Mouse (Mus musculus) neural tube, embryonic 14.5 days (tissue): ENCODE measurements around the gene Ubxn10. TPM values are rescaled to one million over a fixed set of nuclear protein-coding genes. Genes with fewer than 3 reads are reported as not detected.
A peak's percentile ranks its signal among the peaks of the same experiment; 100 is the strongest.

Experiments
- ATAC-seq: fragments of 200-750 bp; cut with Nextera tagmentation; 2 replicates; pipeline ENCODE4 v1.8.0; 2017; ENCODE audit warnings: low read depth, mild to moderate bottlenecking, moderate TSS enrichment, moderate library complexity
- H3K27ac ChIP-seq: fragments of 300-500 bp; sonication (generic); 2 replicates; pipeline ENCODE4 v1.5.1; 2014; ENCODE audit warnings: low read depth, mild to moderate bottlenecking, control low read depth, low read length, moderate library complexity, mixed read lengths
- H3K27me3 ChIP-seq: fragments of 300-500 bp; sonication (generic); 2 replicates; pipeline ENCODE4 v1.6.1; 2014; ENCODE audit warnings: low read length; ENCODE audit not compliant: control insufficient read depth, insufficient read depth
- H3K36me3 ChIP-seq: fragments of 300-500 bp; sonication (generic); 2 replicates; pipeline ENCODE4 v1.6.1; 2014; ENCODE audit warnings: low read length, mixed read lengths; ENCODE audit not compliant: control insufficient read depth, insufficient read depth
- H3K4me1 ChIP-seq: fragments of 300-500 bp; sonication (generic); 2 replicates; pipeline ENCODE4 v1.6.1; 2014; ENCODE audit warnings: low read length; ENCODE audit not compliant: control insufficient read depth, insufficient read depth
- H3K4me2 ChIP-seq: fragments of 300-500 bp; sonication (generic); 2 replicates; pipeline ENCODE4 v1.6.1; 2014; ENCODE audit warnings: mild to moderate bottlenecking, low read depth, low read length, control low read depth
- H3K4me3 ChIP-seq: fragments of 300-500 bp; sonication (generic); 2 replicates; pipeline ENCODE4 v1.5.1; 2014; ENCODE audit warnings: low read depth, low read length, control low read depth, mixed read lengths
- H3K9ac ChIP-seq: fragments of 300-500 bp; sonication (generic); replicated peaks from 2 replicates; pipeline ENCODE4 v1.6.1; 2014; ENCODE audit warnings: low read depth, mild to moderate bottlenecking, control low read depth, low read length, mixed read lengths
- H3K9me3 ChIP-seq: fragments of 300-500 bp; sonication (generic); 2 replicates; pipeline ENCODE4 v1.6.1; 2016; ENCODE audit warnings: low read length; ENCODE audit not compliant: control insufficient read depth
- WGBS: fragments of 180-500 bp; shearing (Covaris S2); extraction: QIAGEN DNeasy Blood & Tissue Kit; methylation state at CpG from one replicate; pipeline ENCODE4 v1.1.7; 2014; 5-methylcytosine and 5-hydroxymethylcytosine counted together
- polyA plus RNA-seq: library from polyadenylated mRNA; unstranded; fragments of >200 nt; fragmentation: Nextera tagmentation; extraction: Ambion mirVana; gene quantifications from 2 replicates; pipeline ENCODE4 v1.2.1, GENCODE M21; 2014

Gene Ubxn10
- polyA plus RNA-seq, 1 experiment from 2014 or later = 2.7 TPM

DNA sequence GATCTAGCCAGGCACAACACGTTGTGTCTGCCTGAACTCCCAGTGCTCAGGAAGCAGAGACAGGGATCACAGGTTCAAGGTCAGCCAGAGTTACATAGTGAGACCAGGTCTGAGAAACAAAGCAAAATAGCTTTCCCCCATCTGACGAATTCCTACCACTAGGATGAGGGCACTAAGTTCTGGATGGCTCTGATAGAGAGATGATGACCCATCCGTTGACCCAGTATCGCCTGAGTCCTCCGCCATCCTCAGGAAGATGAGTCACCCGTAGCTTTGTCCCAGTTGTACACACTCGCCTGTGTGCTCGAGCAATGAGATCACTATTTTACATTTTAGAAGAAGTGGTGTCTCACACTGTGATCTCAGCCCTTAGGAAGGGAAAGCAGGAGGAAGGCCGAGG, 25.3 kb upstream of the Ubxn10 start:
- ATAC-seq = no peak
- Histone ChIP-seq H3K9ac (no peak overlapping the region), H3K4me2 (no peak overlapping the region), H3K27me3 (no peaks in the 10 kb centered on the region), H3K9me3 (no peaks in the 10 kb centered on the region), H3K36me3 (no peaks in the 10 kb centered on the region), H3K27ac (no peak overlapping the region), H3K4me3 (no peak overlapping the region), H3K4me1 (no peaks in the 10 kb centered on the region)
- 83% methylated on average over 9 of the region's 9 CpGs for WGBS

- Histone ChIP-seq H3K9ac (no peak within 1 kb of the TSS), H3K27me3 (no peaks in the 10 kb centered on the region), H3K9me3 (no peaks in the 10 kb centered on the region), H3K4me3 (no peak within 1 kb of the TSS), H3K4me1 (peaks cover 3% of the 10 kb centered on the region; the same call in 1 of the 2 replicates), H3K4me2 (no peak within 1 kb of the TSS), H3K27ac (peak within 1 kb of the TSS; percentile 52; the same call in 1 of the 2 replicates), H3K36me3 (no peaks in the 10 kb centered on the region)
- ATAC-seq = no peak
- 56% methylated on average over 8 of the region's 8 CpGs for WGBS
Observed at GRCm38 (mm10) chr4:138757416-138757815, 20.4 kb upstream of the Ubxn10 start, which contains the start of gene Pla2g2f. TSS of gene Pla2g2f (minus strand) at chr4:138757626.

DNA sequence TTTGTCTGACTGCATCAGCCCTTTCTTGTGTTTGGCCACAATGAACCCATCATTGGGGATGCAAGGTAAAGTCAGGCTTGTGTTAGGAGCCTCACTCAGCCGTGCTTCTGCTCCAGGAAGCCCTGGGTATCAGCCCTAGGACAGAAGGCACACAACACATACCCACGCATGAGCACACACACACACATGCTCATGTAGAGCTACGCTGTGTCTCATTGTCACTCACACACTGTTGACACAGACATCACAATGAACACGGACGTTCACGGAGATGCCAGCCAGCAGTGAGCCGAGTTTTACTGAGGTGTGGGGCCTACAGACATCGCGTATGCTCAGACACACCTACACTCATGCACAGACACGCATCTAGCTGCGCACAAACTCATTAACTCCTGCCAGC, 19.0 kb upstream of the Ubxn10 start:
- peaks cover 3% of the 10 kb centered on the region; the same call in 1 of the 2 replicates for H3K4me1 ChIP-seq
- no peaks in the 10 kb centered on the region for H3K9me3 ChIP-seq
- no peaks in the 10 kb centered on the region for H3K36me3 ChIP-seq
- H3K27me3 ChIP-seq = no peaks in the 10 kb centered on the region
- peak overlapping the region; percentile 52; the same call in 1 of the 2 replicates for H3K27ac ChIP-seq
- H3K9ac ChIP-seq = no peak overlapping the region
- H3K4me3 ChIP-seq = no peak overlapping the region
- 68% methylated on average over 11 of the region's 11 CpGs for WGBS
- ATAC-seq = peak; percentile 31
- no peak overlapping the region for H3K4me2 ChIP-seq

DNA sequence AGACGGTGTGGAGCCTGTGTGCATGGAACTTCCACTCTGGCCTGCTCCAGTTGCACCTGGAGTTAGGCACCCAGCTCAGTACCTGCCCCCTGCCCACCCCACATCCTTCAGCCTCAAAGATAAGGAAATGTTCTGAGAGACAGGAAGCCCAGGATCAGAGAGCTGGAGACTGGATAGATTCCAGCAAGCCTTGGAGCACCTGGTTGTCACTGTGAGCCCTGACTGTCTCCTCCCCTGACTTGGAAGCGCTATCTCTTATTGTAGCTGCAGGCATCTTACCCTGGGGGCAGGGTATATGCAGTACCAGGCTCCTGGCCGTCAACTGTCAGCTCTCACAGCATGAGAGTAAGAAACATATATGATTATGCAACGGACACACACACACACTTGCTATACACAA, 18.5 kb upstream of the Ubxn10 start:
- Histone ChIP-seq H3K9me3 (no peaks in the 10 kb centered on the region), H3K4me1 (peaks cover 3% of the 10 kb centered on the region; the same call in 1 of the 2 replicates), H3K9ac (no peak overlapping the region), H3K4me2 (no peak overlapping the region), H3K4me3 (no peak overlapping the region), H3K27me3 (no peaks in the 10 kb centered on the region), H3K36me3 (no peaks in the 10 kb centered on the region), H3K27ac (0 out of 2 replicates have a peak overlapping the region, but pooled peaks have one; percentile 52)
- no peak for ATAC-seq
- 67% methylated on average over 4 of the region's 4 CpGs for WGBS

DNA sequence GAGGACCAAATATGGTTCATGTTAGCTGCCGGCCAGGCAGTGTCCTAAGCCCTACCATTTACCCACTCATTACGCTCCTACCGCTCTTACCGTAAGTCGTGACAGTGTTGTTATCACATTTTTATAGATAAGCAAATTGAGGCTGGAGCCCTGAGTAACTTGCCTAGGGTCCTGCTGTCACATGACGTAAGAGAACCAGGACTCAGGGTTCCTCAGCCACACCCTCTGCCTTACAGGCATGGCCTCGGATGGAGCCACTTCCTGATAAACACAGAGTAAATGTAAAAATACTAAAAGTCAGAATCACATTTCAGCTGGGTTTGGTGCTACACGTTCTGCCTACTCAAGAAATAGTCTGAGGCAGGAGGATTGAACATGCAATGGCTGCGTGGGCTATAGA, 17.5 kb upstream of the Ubxn10 start:
- peaks cover 3% of the 10 kb centered on the region; the same call in 1 of the 2 replicates for H3K4me1 ChIP-seq
- no peak overlapping the region for H3K4me3 ChIP-seq
- no peaks in the 10 kb centered on the region for H3K9me3 ChIP-seq
- H3K9ac ChIP-seq = no peak overlapping the region
- H3K27ac ChIP-seq = no peak overlapping the region
- WGBS = 91% methylated on average over 9 of the region's 9 CpGs
- no peak for ATAC-seq
- no peaks in the 10 kb centered on the region for H3K36me3 ChIP-seq
- H3K4me2 ChIP-seq = no peak overlapping the region
- no peaks in the 10 kb centered on the region for H3K27me3 ChIP-seq

GRCm38 (mm10) chr4:138753608-138754007, 16.6 kb upstream of the Ubxn10 start:
- no peaks in the 10 kb centered on the region for H3K27me3 ChIP-seq
- no peak overlapping the region for H3K27ac ChIP-seq
- no peak overlapping the region for H3K4me3 ChIP-seq
- H3K36me3 ChIP-seq = no peaks in the 10 kb centered on the region
- H3K4me2 ChIP-seq = no peak overlapping the region
- no peaks in the 10 kb centered on the region for H3K9me3 ChIP-seq
- peaks cover 3% of the 10 kb centered on the region; the same call in 1 of the 2 replicates for H3K4me1 ChIP-seq
- ATAC-seq = no peak
- H3K9ac ChIP-seq = no peak overlapping the region
- 91% methylated on average over 3 of the region's 3 CpGs for WGBS

DNA sequence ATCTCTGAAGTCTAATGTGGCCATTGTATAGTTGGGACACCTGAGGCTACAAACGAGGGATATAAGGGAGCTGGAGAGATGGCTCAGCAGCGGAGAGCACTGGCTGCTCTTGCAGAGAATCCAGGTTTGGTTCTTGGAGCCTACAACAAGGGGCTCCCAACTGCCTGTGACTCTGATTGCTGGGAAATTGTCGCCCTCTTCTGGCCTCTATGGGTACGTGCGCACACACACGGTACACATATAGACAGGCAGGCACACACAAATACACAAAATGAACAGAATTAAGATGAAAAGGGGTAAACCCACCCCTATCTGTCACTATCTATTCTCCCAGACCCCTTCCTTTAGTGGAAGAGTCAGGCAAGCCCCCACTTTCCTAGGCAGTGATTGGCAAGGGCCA, 15.6 kb upstream of the Ubxn10 start:
- H3K4me3 ChIP-seq = no peak overlapping the region
- H3K9me3 ChIP-seq = no peaks in the 10 kb centered on the region
- no peaks in the 10 kb centered on the region for H3K27me3 ChIP-seq
- no peak overlapping the region for H3K27ac ChIP-seq
- no peak for ATAC-seq
- WGBS = 93% methylated on average over 6 of the region's 6 CpGs
- H3K4me1 ChIP-seq = peaks cover 6% of the 10 kb centered on the region; the same call in 1 of the 2 replicates
- no peak overlapping the region for H3K4me2 ChIP-seq
- no peak overlapping the region for H3K9ac ChIP-seq
- H3K36me3 ChIP-seq = no peaks in the 10 kb centered on the region

DNA sequence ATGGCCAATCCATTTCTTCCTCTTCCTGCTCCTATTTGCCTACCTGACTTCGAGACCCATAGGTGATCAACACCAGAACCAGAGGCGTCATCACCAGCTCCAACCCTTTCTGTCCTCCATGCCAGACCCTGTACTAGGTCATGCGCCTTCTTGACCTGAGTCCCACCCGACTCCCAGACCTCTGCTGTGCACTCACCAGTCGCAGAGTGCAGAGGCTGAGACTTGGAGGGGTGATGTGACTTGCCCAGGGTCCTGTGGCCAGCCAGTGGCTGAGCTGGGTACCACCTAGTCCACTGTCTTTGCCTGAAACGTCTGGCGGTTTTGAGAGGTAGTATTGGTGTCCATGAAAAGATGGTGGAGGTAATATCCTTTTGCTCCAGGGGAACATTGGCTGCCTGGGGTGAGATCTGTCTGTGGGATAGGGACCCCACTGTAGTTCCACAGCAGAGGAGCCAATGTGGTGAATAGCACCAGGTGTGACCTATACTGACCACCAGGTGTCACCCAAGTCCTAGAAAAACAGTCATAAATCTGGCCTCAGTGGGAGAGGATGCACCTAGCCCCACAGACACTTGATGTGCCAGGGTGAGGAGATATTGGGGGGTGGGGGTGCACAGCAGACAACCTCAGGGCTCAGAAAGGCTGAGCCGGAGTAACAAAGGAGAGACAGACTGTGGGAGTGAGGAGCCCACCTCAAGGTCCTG, 11.6 kb upstream of the Ubxn10 start:
- Histone ChIP-seq H3K4me2 (no peak overlapping the region), H3K9me3 (no peaks in the 10 kb centered on the region), H3K36me3 (no peaks in the 10 kb centered on the region), H3K27me3 (no peaks in the 10 kb centered on the region), H3K4me1 (0 out of 2 replicates have a peak, but pooled peaks cover 2% of the 10 kb centered on the region), H3K27ac (no peak overlapping the region), H3K4me3 (no peak overlapping the region), H3K9ac (no peak overlapping the region)
- peak; percentile 61 for ATAC-seq
- WGBS = 61% methylated on average over 8 of the region's 8 CpGs

- no peaks in the 10 kb centered on the region for H3K36me3 ChIP-seq
- 0 out of 2 replicates have a peak, but pooled peaks cover 2% of the 10 kb centered on the region for H3K4me1 ChIP-seq
- 0 out of 2 replicates have a peak overlapping the region, but pooled peaks have one; percentile 45 for H3K27ac ChIP-seq
- H3K9ac ChIP-seq = no peak overlapping the region
- no peaks in the 10 kb centered on the region for H3K9me3 ChIP-seq
- no peak overlapping the region for H3K4me3 ChIP-seq
- H3K4me2 ChIP-seq = no peak overlapping the region
- WGBS = 53% methylated on average over 10 of the region's 10 CpGs
- ATAC-seq = peak; percentile 48; the same call in 1 of the 2 replicates
- H3K27me3 ChIP-seq = no peaks in the 10 kb centered on the region
Observed at GRCm38 (mm10) chr4:138747851-138748250, 10.9 kb upstream of the Ubxn10 start.
